Mouse (Mus musculus) E14TG2a.4 (cell line): ENCODE measurements around the gene Fstl4.
A peak's percentile ranks its signal among the peaks of the same experiment; 100 is the strongest.

Experiments
- H3K27me3 ChIP-seq: 2 replicates; pipeline ENCODE4 v1.6.1; 2014; ENCODE audit warnings: low read length, control low read depth; ENCODE audit not compliant: insufficient read depth
- H3K36me3 ChIP-seq: 2 replicates; pipeline ENCODE4 v1.6.1; 2014; ENCODE audit warnings: low read length, control low read depth; ENCODE audit not compliant: insufficient read depth
- H3K4me1 ChIP-seq: replicated peaks from 2 replicates; pipeline ENCODE4 v1.6.1; 2014; ENCODE audit warnings: low read depth, low read length, control low read depth
- H3K4me3 ChIP-seq: replicated peaks from 2 replicates; pipeline ENCODE4 v1.5.1; 2014; ENCODE audit warnings: mild to moderate bottlenecking, low read length
- H3K9me3 ChIP-seq: 2 replicates; pipeline ENCODE4 v1.6.1; 2014; ENCODE audit warnings: low read length, control low read depth
- CTCF ChIP-seq: conservative IDR thresholded peaks from 2 replicates; pipeline ENCODE4 v1.5.1; 2014; ENCODE audit warnings: low read length
- NANOG ChIP-seq: IDR thresholded peaks from 2 replicates; pipeline ENCODE4 v1.6.1; 2014; ENCODE audit warnings: borderline replicate concordance, low read length, mixed read lengths
- POU5F1 ChIP-seq: IDR thresholded peaks from 2 replicates; pipeline ENCODE4 v1.6.1; 2014; ENCODE audit warnings: low read length, borderline replicate concordance

Gene Fstl4

DNA sequence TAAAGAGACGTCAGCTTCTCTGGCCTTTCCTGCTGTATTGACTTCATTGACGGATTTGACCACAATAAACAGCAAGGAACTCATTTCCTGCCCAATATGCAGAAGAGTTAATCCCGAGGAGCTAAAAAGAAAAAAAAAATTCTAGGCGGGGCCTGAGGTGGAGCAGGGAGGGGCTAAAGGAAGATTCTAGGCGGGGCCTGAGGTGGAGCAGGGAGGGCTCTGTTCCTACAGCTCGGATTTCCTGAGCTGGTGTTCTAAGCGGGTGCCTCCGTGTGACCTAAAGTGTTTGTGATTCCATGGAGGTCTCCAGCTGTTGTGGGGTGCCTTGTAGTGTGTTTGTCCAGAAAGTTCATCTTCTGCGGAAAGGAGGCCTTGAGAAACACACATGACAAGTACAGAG lies 25.2 kb upstream of the Fstl4 start:
- Histone ChIP-seq H3K4me1 (peaks cover 9% of the 10 kb centered on the region), H3K27me3 (peaks cover 19% of the 10 kb centered on the region), H3K4me3 (no peak overlapping the region), H3K9me3 (no peaks in the 10 kb centered on the region), H3K36me3 (no peaks in the 10 kb centered on the region)
- TF ChIP-seq POU5F1 (no peak), CTCF (no peak), NANOG (no peak)

DNA sequence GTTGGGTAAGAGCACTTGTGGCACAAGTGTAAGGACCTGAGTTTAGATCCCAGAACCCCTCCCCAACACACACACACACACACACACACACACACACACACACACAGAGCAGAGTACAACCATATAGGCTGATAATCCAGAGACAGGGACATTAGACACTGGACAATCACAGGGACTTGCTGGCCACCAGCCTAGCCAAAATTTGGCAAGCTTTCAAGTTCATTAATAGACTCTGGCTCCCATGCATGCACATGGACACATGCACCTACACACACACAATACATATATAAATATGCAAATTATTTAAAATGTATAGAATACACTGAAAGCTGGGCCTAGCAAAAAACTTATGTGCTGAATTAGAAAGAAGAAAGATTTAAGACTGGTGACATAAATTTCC lies 24.0 kb upstream of the Fstl4 start:
- H3K36me3 ChIP-seq: no peaks in the 10 kb centered on the region
- TF ChIP-seq NANOG: no peak
- TF ChIP-seq CTCF: no peak
- no peak for TF ChIP-seq POU5F1
- H3K4me3 ChIP-seq: no peak overlapping the region
- peaks cover 9% of the 10 kb centered on the region for H3K4me1 ChIP-seq
- H3K27me3 ChIP-seq: peaks cover 32% of the 10 kb centered on the region
- H3K9me3 ChIP-seq: no peaks in the 10 kb centered on the region

GRCm38 (mm10) chr11:52743956-52744355 lies 20.5 kb upstream of the Fstl4 start:
- H3K36me3 ChIP-seq: no peaks in the 10 kb centered on the region
- no peak overlapping the region for H3K4me3 ChIP-seq
- TF ChIP-seq CTCF (no peak), POU5F1 (no peak), NANOG (no peak)
- peaks cover 62% of the 10 kb centered on the region for H3K27me3 ChIP-seq
- peaks cover 7% of the 10 kb centered on the region for H3K9me3 ChIP-seq
- H3K4me1 ChIP-seq: peaks cover 26% of the 10 kb centered on the region

GRCm38 (mm10) chr11:52744593-52745450 lies 19.6 kb upstream of the Fstl4 start:
- Histone ChIP-seq H3K27me3 (peaks cover 68% of the 10 kb centered on the region), H3K9me3 (peaks cover 16% of the 10 kb centered on the region), H3K36me3 (no peaks in the 10 kb centered on the region), H3K4me3 (no peak overlapping the region), H3K4me1 (peaks cover 17% of the 10 kb centered on the region)
- TF ChIP-seq NANOG (no peak), POU5F1 (no peak), CTCF (no peak)

DNA sequence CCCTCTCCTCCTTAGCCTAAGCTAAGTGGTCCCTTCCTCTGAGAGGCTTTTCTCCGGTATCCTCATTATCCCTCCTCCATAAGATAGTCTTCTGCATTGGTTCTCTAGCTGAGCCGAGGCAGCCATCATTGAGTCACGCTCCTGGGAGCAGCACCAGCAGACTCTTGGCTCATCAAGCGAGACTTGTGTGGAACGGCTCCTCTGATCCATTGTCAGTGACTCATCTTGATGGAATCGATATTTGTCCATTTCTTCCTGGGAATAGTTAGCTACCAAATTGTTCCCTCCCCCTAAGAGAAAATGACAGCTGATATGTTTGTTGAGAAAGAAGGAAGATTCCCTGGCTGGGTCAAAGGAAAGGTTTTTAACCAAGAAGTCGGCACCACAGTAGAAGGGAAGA lies 17.2 kb upstream of the Fstl4 start:
- no peaks in the 10 kb centered on the region for H3K36me3 ChIP-seq
- H3K27me3 ChIP-seq: peaks cover 83% of the 10 kb centered on the region
- TF ChIP-seq POU5F1 (no peak), NANOG (no peak), CTCF (no peak)
- no peak overlapping the region for H3K4me3 ChIP-seq
- peaks cover 17% of the 10 kb centered on the region for H3K4me1 ChIP-seq
- H3K9me3 ChIP-seq: peaks cover 19% of the 10 kb centered on the region

DNA sequence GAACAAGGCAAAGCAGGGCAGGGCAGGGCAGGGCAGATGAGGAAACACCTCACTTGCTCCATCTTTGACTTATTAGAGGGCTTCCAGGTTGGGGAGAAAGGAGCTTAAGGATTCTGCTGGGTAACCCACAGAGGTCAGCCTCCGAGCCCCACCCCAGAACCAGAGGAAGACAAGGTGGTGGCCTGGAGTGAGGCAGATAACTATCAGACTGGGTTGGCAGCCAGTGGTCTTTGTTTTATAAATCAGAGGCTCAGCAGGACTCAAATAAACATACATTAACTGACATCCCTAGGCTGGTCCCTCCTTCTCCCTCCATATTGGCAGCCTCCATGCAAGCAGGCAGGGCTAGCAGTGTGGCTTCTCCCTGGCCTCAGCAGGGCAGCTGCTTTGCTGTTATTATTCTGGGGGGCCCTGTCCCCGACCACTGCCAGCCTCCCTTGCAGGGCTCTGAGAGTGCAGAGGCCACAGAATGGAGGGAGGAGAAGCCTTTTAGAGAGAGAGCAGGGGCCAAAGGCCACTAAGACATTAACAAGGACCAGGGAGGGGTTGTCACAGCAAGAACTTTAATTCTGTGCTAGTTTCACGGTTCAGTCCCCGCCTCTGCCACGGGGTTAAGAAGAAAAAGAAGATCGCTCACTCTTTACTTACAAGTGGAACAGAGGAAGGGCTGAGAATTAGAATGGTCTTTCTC lies 16.5 kb upstream of the Fstl4 start:
- peaks cover 19% of the 10 kb centered on the region for H3K9me3 ChIP-seq

GRCm38 (mm10) chr11:52749988-52750387 lies 14.4 kb upstream of the Fstl4 start:
- Histone ChIP-seq H3K27me3 (peaks cover 69% of the 10 kb centered on the region), H3K9me3 (peaks cover 19% of the 10 kb centered on the region), H3K4me1 (peaks cover 24% of the 10 kb centered on the region), H3K36me3 (no peaks in the 10 kb centered on the region), H3K4me3 (no peak overlapping the region)
- no peak for TF ChIP-seq POU5F1

More for the DNA sequence above, 16.5 kb upstream of the Fstl4 start:
- H3K27me3 ChIP-seq: peaks cover 82% of the 10 kb centered on the region
- TF ChIP-seq CTCF (no peak), POU5F1 (no peak), NANOG (peak; percentile 87)
- H3K4me1 ChIP-seq: peaks cover 18% of the 10 kb centered on the region
- no peaks in the 10 kb centered on the region for H3K36me3 ChIP-seq
- no peak overlapping the region for H3K4me3 ChIP-seq

DNA sequence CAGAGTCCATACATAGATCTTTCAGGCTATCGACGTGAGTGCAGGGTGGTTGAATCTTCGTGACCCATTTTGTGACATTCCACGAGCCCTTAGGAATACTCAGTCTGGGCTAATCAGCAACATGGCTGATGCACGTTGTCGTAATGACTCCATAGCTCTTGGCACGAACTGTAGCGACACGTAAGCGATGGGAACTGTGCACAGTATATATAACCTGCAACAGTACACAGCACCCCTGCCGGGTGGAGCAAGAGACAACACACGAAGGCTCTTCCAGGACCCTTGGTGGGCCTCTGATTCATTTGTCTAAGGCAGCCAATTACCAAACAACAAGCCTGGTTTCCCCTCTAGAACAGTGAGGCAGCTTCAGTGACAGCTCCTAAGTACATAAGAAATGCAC lies 11.9 kb upstream of the Fstl4 start:
- Histone ChIP-seq H3K36me3 (no peaks in the 10 kb centered on the region), H3K9me3 (peaks cover 19% of the 10 kb centered on the region)
- TF ChIP-seq NANOG (no peak), CTCF (no peak), POU5F1 (no peak)

GRCm38 (mm10) chr11:52753261-52753660 lies 11.2 kb upstream of the Fstl4 start:
- peaks cover 41% of the 10 kb centered on the region for H3K27me3 ChIP-seq
- H3K9me3 ChIP-seq: peaks cover 18% of the 10 kb centered on the region
- TF ChIP-seq POU5F1: no peak
- no peak for TF ChIP-seq NANOG
- H3K36me3 ChIP-seq: no peaks in the 10 kb centered on the region
- H3K4me1 ChIP-seq: peaks cover 9% of the 10 kb centered on the region
- no peak overlapping the region for H3K4me3 ChIP-seq

More for the DNA sequence above, 11.9 kb upstream of the Fstl4 start:
- Histone ChIP-seq H3K27me3 (peaks cover 44% of the 10 kb centered on the region), H3K4me1 (peaks cover 17% of the 10 kb centered on the region), H3K4me3 (no peak overlapping the region)
